Mouse (Mus musculus) stomach, postnatal 0 days (tissue): ENCODE results near the gene Acads. TPM values are rescaled to one million over a fixed set of nuclear protein-coding genes. Genes with fewer than 3 reads are reported as not detected.

ENCODE experiments used
- ATAC-seq: fragments of 200-750 bp; cut with Nextera tagmentation; 2 replicates; pipeline ENCODE4 v1.8.0; 2017; ENCODE audit not compliant: low FRiP score, low TSS enrichment
- DNase-seq: peaks from one replicate; pipeline ENCODE4 v3.0.0-alpha.2; 2016; ENCODE audit warnings: low spot score
- H3K27ac ChIP-seq: fragments of 300-500 bp; sonication (generic); replicated peaks from 2 replicates; pipeline ENCODE4 v1.5.1; 2014; ENCODE audit warnings: mild to moderate bottlenecking, control low read depth
- H3K27me3 ChIP-seq: fragments of 300-500 bp; sonication (generic); 2 replicates; pipeline ENCODE4 v1.6.1; 2014; ENCODE audit warnings: low read length; ENCODE audit not compliant: control insufficient read depth, insufficient read depth
- H3K36me3 ChIP-seq: fragments of 300-500 bp; sonication (generic); 2 replicates; pipeline ENCODE4 v1.6.1; 2014; ENCODE audit warnings: low read length, mixed read lengths; ENCODE audit not compliant: control insufficient read depth, insufficient read depth
- H3K4me1 ChIP-seq: fragments of 300-500 bp; sonication (generic); replicated peaks from 2 replicates; pipeline ENCODE4 v1.6.1; 2014; ENCODE audit warnings: antibody characterized with exemption; ENCODE audit not compliant: control insufficient read depth, insufficient read depth
- H3K4me2 ChIP-seq: fragments of 300-500 bp; sonication (generic); replicated peaks from 2 replicates; pipeline ENCODE4 v1.6.1; 2014; ENCODE audit warnings: low read depth, mild to moderate bottlenecking, control low read depth, moderate library complexity
- H3K4me3 ChIP-seq: fragments of 300-500 bp; sonication (generic); 2 replicates; pipeline ENCODE4 v1.5.1; 2014; ENCODE audit warnings: low read depth, low read length, control low read depth
- H3K9ac ChIP-seq: fragments of 300-500 bp; sonication (generic); 2 replicates; pipeline ENCODE4 v1.6.1; 2014; ENCODE audit warnings: mild to moderate bottlenecking, low read length, control low read depth, mixed read lengths
- H3K9me3 ChIP-seq: fragments of 300-500 bp; sonication (generic); 2 replicates; pipeline ENCODE4 v1.6.1; 2016; ENCODE audit warnings: low read length; ENCODE audit not compliant: control insufficient read depth
- EP300 ChIP-seq: optimal IDR thresholded peaks from 2 replicates; pipeline ENCODE3; 2016; ENCODE audit warnings: antibody characterized with exemption
- WGBS: fragments of 180-500 bp; shearing (Covaris S2); extraction: QIAGEN DNeasy Blood & Tissue Kit; methylation state at CpG from one replicate; pipeline ENCODE4 v1.1.7; 2014; 5-methylcytosine and 5-hydroxymethylcytosine counted together
- polyA plus RNA-seq: library from polyadenylated mRNA; unstranded; fragments of >200 nt; fragmentation: Nextera tagmentation; extraction: Ambion mirVana; gene quantifications from 2 replicates; pipeline ENCODE4 v1.2.1, GENCODE M21; 2015

The Acads gene
- polyA plus RNA-seq, 1 experiment from 2014 or later = 70.6 TPM

DNA sequence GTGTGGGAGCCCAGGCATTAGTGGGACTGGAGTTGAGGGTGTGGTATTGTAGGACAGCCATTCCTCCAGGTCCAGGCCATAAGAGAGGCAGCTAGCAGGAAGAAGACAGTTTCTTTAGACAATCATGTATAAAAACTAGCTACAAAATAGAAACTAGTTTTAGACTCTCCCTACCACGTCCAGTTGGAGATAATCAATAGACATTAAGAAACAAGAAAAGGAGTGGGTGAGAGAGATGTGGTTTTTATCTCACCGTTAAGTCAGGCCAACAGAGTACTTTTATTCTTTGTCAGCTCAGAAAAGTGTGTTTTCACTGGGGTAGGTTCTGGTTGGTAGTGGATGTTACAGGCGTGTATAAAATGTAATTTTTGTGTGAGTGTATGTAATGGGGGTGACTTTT, 58.2 kb downstream of the Acads start:
- Histone ChIP-seq H3K9me3 (no peaks in the 10 kb centered on the region), H3K4me2 (no peak overlapping the region), H3K27me3 (no peaks in the 10 kb centered on the region), H3K4me1 (no peaks in the 10 kb centered on the region), H3K9ac (no peak overlapping the region), H3K36me3 (no peaks in the 10 kb centered on the region), H3K27ac (no peak overlapping the region), H3K4me3 (no peak overlapping the region)
- 88% methylated on average over 3 of the region's 3 CpGs for WGBS
- ATAC-seq (no peak), DNase-seq (no peak)
- TF ChIP-seq EP300 = no peak

Other genes with a start within 250 kb of the Acads start
- 20.1 and 22.3 TPM in 2 replicates for gene Oasl2, start 222.4 kb downstream of the Acads start, polyA plus RNA-seq
- 14.1 and 14.6 TPM in 2 replicates for gene Oasl1, start 196.1 kb downstream of the Acads start, polyA plus RNA-seq
- 39.2 and 49.8 TPM in 2 replicates for gene 2210016L21Rik, start 177.2 kb downstream of the Acads start, polyA plus RNA-seq
- gene Hnf1a, start 148.3 kb downstream of the Acads start, polyA plus RNA-seq = 5.4 and 5.7 TPM in 2 replicates
- 25.2 and 39.8 TPM in 2 replicates for gene Sppl3, start 108.2 kb downstream of the Acads start, polyA plus RNA-seq
- 17.9 and 22.2 TPM in 2 replicates for gene Gm10401, start 21.1 kb downstream of the Acads start, polyA plus RNA-seq
- 12.7 and 12.9 TPM in 2 replicates for gene Unc119b, start 15.6 kb upstream of the Acads start, polyA plus RNA-seq
- 30.4 and 34.0 TPM in 2 replicates for gene Mlec, start 38.8 kb upstream of the Acads start, polyA plus RNA-seq
- 0.44 and 0.67 TPM in 2 replicates for gene Cabp1, start 75.0 kb upstream of the Acads start, polyA plus RNA-seq
- gene Pop5, start 116.5 kb upstream of the Acads start, polyA plus RNA-seq = 83.9 and 85.3 TPM in 2 replicates
- gene Rnf10, start 153.6 kb upstream of the Acads start, polyA plus RNA-seq = 84.0 and 93.0 TPM in 2 replicates
- 32.6 and 32.9 TPM in 2 replicates for gene Coq5, start 160.3 kb upstream of the Acads start, polyA plus RNA-seq
- 1,661 and 1,792 TPM in 2 replicates for gene Dynll1, start 181.7 kb upstream of the Acads start, polyA plus RNA-seq
- 121 and 129 TPM in 2 replicates for gene Srsf9, start 207.8 kb upstream of the Acads start, polyA plus RNA-seq
- gene Gatc, start 221.8 kb upstream of the Acads start, polyA plus RNA-seq = 12.9 and 14.7 TPM in 2 replicates
- 63.3 and 65.4 TPM in 2 replicates for gene Triap1, start 221.9 kb upstream of the Acads start, polyA plus RNA-seq
- gene Cox6a1, start 229.6 kb upstream of the Acads start, polyA plus RNA-seq = 1,431 and 1,574 TPM in 2 replicates